In genomic region chr11:120458847-120459597, GRCm38 (mm10) we compare ENCODE assay signal across 8 mouse cellular contexts. TPM values are rescaled to one million over a fixed set of nuclear protein-coding genes. Genes with fewer than 3 reads are reported as not detected.
A peak's percentile ranks its signal among the peaks of the same experiment; 100 is the strongest.
DNase-seq lines count a peak whose midpoint lies in the region; ATAC-seq and TF ChIP-seq lines count a peak whose summit lies in the region.

No protein-coding gene starts in this region.

- H3K9me3 ChIP-seq in limb, embryonic 10.5 days (replicated peaks), result no peaks in the 10 kb centered on the region
- H3K9me3 ChIP-seq in neural tube, embryonic 15.5 days (replicated peaks), result no peaks in the 10 kb centered on the region

- intact Hi-C loops in left cerebral cortex, adult 2 months (cut with DNase I), result loop anchor here (1.0 kb wide), 1 partner anchor 25 kb away; the partner anchor contains the start of gene Mrpl12
- intact Hi-C loops in left cerebral cortex, postnatal 4 days (cut with DNase I), result no loop called here

- peak overlapping the region; percentile 83 for H3K4me2 ChIP-seq in neural tube, embryonic 15.5 days

- H3K27me3 ChIP-seq in limb, embryonic 10.5 days (ENCODE audit: low read depth, poor library complexity, severe bottlenecking), result no peaks in the 10 kb centered on the region
- no peaks in the 10 kb centered on the region for H3K27me3 ChIP-seq in neural tube, embryonic 15.5 days (replicated peaks)

- H3K9ac ChIP-seq in neural tube, embryonic 15.5 days (replicated peaks), result peak overlapping the region; percentile 100

- H3K27ac ChIP-seq in left cerebral cortex, adult 2 months, result peak overlapping the region; percentile 97; the same call in 1 of the 2 replicates
- peak overlapping the region; percentile 97 for H3K27ac ChIP-seq in limb, embryonic 10.5 days
- no peak overlapping the region for H3K27ac ChIP-seq in neural tube, embryonic 15.5 days (replicated peaks)

- 71% methylated on average over 6 of the region's 6 CpGs for WGBS in limb, embryonic 10.5 days
- WGBS in neural tube, embryonic 15.5 days, result 75% methylated on average over 6 of the region's 6 CpGs

- peak; percentile 11; the same call in 1 of the 2 replicates for TF ChIP-seq CTCF in left cerebral cortex, adult 2 months (IDR thresholded peaks at IDR 0.05)

- no peak for DNase-seq in left cerebral cortex, adult 2 months (ENCODE audit: extremely low spot score in 1 of 2, low spot score in 2 of 2)
- DNase-seq in left cerebral cortex, postnatal 4 days, result no peak
- DNase-seq in c-Kit-positive CD71-positive TER-119-negative erythroid progenitor cells, embryonic 14.5 days (ENCODE audit: low read depth), result peak; percentile 45
- no peak for DNase-seq in limb, embryonic 10.5 days (ENCODE audit: low spot score)
- DNase-seq in yolk sac, embryonic 10.5 days (ENCODE audit: low spot score), result no peak
- no peak for DNase-seq in left cerebral cortex, adult 8-10 months (ENCODE audit: low spot score in 2 of 2)
- DNase-seq in left cerebral cortex, adult 11 months (ENCODE audit: low spot score), result no peak

- H3K4me3 ChIP-seq in left cerebral cortex, adult 2 months, result peak overlapping the region; percentile 97
- peak overlapping the region; percentile 98 for H3K4me3 ChIP-seq in limb, embryonic 10.5 days
- peak overlapping the region; percentile 99 for H3K4me3 ChIP-seq in neural tube, embryonic 15.5 days (replicated peaks)

- ATAC-seq in neural tube, embryonic 15.5 days (ENCODE audit: low FRiP score), result no peak

- peaks cover 68% of the 10 kb centered on the region for H3K36me3 ChIP-seq in limb, embryonic 10.5 days
- peaks cover 47% of the 10 kb centered on the region for H3K36me3 ChIP-seq in neural tube, embryonic 15.5 days

- H3K4me1 ChIP-seq in limb, embryonic 10.5 days, result peaks cover 31% of the 10 kb centered on the region
- H3K4me1 ChIP-seq in neural tube, embryonic 15.5 days, result peaks cover 30% of the 10 kb centered on the region

RNA-seq across cellular contexts. Expression of gene Ccdc137, which starts 1.1 kb away (rescaled TPM):
- total RNA-seq in left cerebral cortex, adult 2 months (2021), result 10 to 100 TPM; 28.4 to 28.5 TPM
- total RNA-seq in left cerebral cortex, postnatal 4 days (2021), result 10 to 100 TPM; 21.2 to 24.6 TPM
- 48.9 and 56.7 TPM in 2 replicates for polyA plus RNA-seq in limb, embryonic 10.5 days (2016; fragmentation: Nextera tagmentation; extraction: Ambion mirVana)
- polyA plus RNA-seq in neural tube, embryonic 15.5 days (2015; fragmentation: Nextera tagmentation; extraction: Ambion mirVana), result 24.5 and 26.6 TPM in 2 replicates
- 10 to 100 TPM; 16.8 to 25.8 (median 22.1) TPM for total RNA-seq in left cerebral cortex, adult 8-10 months (2022)

RNA-seq across cellular contexts. Expression of gene Oxld1, which starts 1.2 kb away (rescaled TPM):
- 10 to 100 TPM; 13.8 to 15.8 TPM for total RNA-seq in left cerebral cortex, adult 2 months (2021)
- total RNA-seq in left cerebral cortex, postnatal 4 days (2021), result 1 to 10 TPM; 7.9 to 9.6 TPM
- 9.7 and 10.5 TPM in 2 replicates for polyA plus RNA-seq in limb, embryonic 10.5 days (2016; fragmentation: Nextera tagmentation; extraction: Ambion mirVana)
- polyA plus RNA-seq in neural tube, embryonic 15.5 days (2015; fragmentation: Nextera tagmentation; extraction: Ambion mirVana), result 12.1 and 12.8 TPM in 2 replicates
- total RNA-seq in left cerebral cortex, adult 8-10 months (2022), result 10 to 100 TPM; 13.6 to 20.6 (median 17.4) TPM

RNA-seq across cellular contexts. Expression of gene Pde6g, which starts 5.7 kb away (rescaled TPM):
- 1 to 10 TPM in 1 of 2 experiments, under 1 TPM in 1; 0.45 to 1.1 TPM for total RNA-seq in left cerebral cortex, adult 2 months (2021)
- total RNA-seq in left cerebral cortex, postnatal 4 days (2021), result under 1 TPM; 0.22 to 0.32 TPM
- 0.24 TPM in 1 of 2 replicates, not detected in the other for polyA plus RNA-seq in limb, embryonic 10.5 days (2016; fragmentation: Nextera tagmentation; extraction: Ambion mirVana)
- polyA plus RNA-seq in neural tube, embryonic 15.5 days (2015; fragmentation: Nextera tagmentation; extraction: Ambion mirVana), result 0.09 and 0.28 TPM in 2 replicates
- under 1 TPM; 0.30 to 0.96 (median 0.41) TPM for total RNA-seq in left cerebral cortex, adult 8-10 months (2022)

RNA-seq across cellular contexts. Expression of gene Arl16, which starts 8.4 kb away (rescaled TPM):
- 10 to 100 TPM; 47.9 to 51.9 TPM for total RNA-seq in left cerebral cortex, adult 2 months (2021)
- 10 to 100 TPM; 43.9 to 46.0 TPM for total RNA-seq in left cerebral cortex, postnatal 4 days (2021)
- polyA plus RNA-seq in limb, embryonic 10.5 days (2016; fragmentation: Nextera tagmentation; extraction: Ambion mirVana), result 54.2 and 65.6 TPM in 2 replicates
- polyA plus RNA-seq in neural tube, embryonic 15.5 days (2015; fragmentation: Nextera tagmentation; extraction: Ambion mirVana), result 68.1 and 76.7 TPM in 2 replicates
- 10 to 100 TPM; 52.6 to 63.3 (median 56.8) TPM for total RNA-seq in left cerebral cortex, adult 8-10 months (2022)

RNA-seq across cellular contexts. Expression of gene Tspan10, which starts 16.6 kb away (rescaled TPM):
- total RNA-seq in left cerebral cortex, adult 2 months (2021), result 1 to 10 TPM in 1 of 2 experiments, not detected in 1; 3.8 TPM
- total RNA-seq in left cerebral cortex, postnatal 4 days (2021), result 10 to 100 TPM in 1 of 2 experiments, under 1 TPM in 1; 0.77 to 13.3 TPM
- polyA plus RNA-seq in limb, embryonic 10.5 days (2016; fragmentation: Nextera tagmentation; extraction: Ambion mirVana), result not detected in 2 replicates
- not detected in 2 replicates for polyA plus RNA-seq in neural tube, embryonic 15.5 days (2015; fragmentation: Nextera tagmentation; extraction: Ambion mirVana)
- total RNA-seq in left cerebral cortex, adult 8-10 months (2022), result 1 to 10 TPM in 2 of 4 experiments, not detected in 2; 2.0 to 2.4 TPM
